Mouse (Mus musculus): ENCODE measurements around the gene AC134908.4. TPM values are rescaled to one million over a fixed set of nuclear protein-coding genes. Genes with fewer than 3 reads are reported as not detected.
A peak's percentile ranks its signal among the peaks of the same experiment; 100 is the strongest.

The AC134908.4 gene
- polyA plus RNA-seq, 1 experiment from 2014 or later: not detected

DNA sequence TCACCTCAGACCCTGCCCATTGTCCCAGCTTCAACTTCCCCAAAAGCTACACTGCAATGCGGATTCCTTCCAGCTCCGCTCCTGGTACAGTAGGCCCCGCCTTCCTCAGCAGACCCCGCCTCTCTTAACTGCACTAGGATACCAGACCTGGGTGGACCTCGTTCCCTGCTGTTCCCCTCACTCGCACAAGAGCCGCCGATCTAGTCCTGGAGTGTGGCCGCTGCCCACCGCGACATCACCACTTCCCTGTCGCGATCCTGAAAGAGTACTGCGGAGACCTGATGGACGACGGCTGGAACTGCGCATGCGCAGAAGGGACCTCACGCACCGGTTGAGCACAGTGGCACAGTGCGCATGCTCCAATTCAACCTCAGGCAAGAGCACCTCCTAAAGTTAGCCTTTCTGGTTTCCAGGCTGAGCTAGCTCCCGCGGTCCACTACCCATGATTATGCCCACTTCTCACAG lies 10.1 kb downstream of the AC134908.4 start, which contains the start of gene Haghl:
TSS of gene Haghl (minus strand) at position 393 of the 465 bp plus-strand sequence.
- Histone ChIP-seq H3K4me3 (ENCODE audit: low read length) (peak within 1 kb of the TSS; percentile 79), H3K27me3 (replicated peaks; ENCODE audit: control insufficient read depth, insufficient read depth, low read length) (no peaks in the 10 kb centered on the region), H3K9ac (ENCODE audit: low read depth, low read length) (peak within 1 kb of the TSS; percentile 81), H3K9me3 (ENCODE audit: control insufficient read depth, low read length) (no peaks in the 10 kb centered on the region), H3K4me1 (ENCODE audit: control insufficient read depth, insufficient read depth, low read length) (peaks cover 18% of the 10 kb centered on the region), H3K4me2 (ENCODE audit: low read depth, low read length) (peak within 1 kb of the TSS; percentile 90), H3K27ac (ENCODE audit: low read length) (peak within 1 kb of the TSS; percentile 88), H3K36me3 (ENCODE audit: control insufficient read depth, insufficient read depth, low read length) (peaks cover 21% of the 10 kb centered on the region)
- ATAC-seq: peak; percentile 86
- whole genome bisulfite sequencing: under 1% methylated on average over 23 of the region's 23 CpGs

DNA sequence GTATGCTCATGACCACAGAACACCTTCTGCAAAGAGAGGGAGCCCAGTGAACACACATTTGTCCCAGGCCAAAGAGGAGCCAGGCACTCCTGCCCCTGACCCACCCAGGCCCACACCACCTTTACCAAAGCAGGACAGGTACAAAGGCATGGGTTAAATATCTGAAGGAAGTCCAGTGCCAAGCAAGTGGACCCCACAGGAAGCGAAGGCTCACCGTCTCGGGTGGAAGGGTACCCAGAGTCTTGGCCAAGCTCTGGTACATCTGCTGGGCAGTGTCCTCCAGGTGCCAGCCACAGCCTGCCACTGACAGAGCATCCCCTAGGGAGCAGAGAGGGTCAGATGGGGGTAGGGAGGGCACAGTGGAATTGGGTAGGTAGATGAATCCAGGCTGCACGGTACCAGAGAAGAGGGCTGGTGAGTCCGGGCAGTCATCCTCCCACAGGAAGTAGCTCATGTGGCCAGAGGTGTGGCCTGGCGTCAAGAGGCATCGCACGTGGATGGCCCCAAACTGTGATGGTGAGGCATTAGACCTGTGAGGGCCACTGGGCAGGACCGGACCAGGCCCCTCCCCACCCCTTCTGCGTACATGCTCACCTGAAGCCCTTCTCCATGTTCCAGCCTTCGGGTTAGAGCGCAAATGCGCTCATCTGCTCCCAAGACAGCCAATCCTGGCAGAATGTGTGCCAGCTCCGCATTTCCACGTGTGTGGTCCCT lies 11.4 kb downstream of the AC134908.4 start:
- Histone ChIP-seq H3K27ac (ENCODE audit: low read length) (no peak overlapping the region), H3K36me3 (ENCODE audit: control insufficient read depth, insufficient read depth, low read length) (peaks cover 14% of the 10 kb centered on the region), H3K4me1 (ENCODE audit: control insufficient read depth, insufficient read depth, low read length) (peaks cover 18% of the 10 kb centered on the region), H3K4me2 (ENCODE audit: low read depth, low read length) (peak overlapping the region; percentile 90), H3K9me3 (ENCODE audit: control insufficient read depth, low read length) (no peaks in the 10 kb centered on the region), H3K9ac (ENCODE audit: low read depth, low read length) (peak overlapping the region; percentile 81), H3K4me3 (ENCODE audit: low read length) (peak overlapping the region; percentile 79), H3K27me3 (replicated peaks; ENCODE audit: control insufficient read depth, insufficient read depth, low read length) (no peaks in the 10 kb centered on the region)
- 77% methylated on average over 15 of the region's 15 CpGs for WGBS
- no peak for ATAC-seq

DNA sequence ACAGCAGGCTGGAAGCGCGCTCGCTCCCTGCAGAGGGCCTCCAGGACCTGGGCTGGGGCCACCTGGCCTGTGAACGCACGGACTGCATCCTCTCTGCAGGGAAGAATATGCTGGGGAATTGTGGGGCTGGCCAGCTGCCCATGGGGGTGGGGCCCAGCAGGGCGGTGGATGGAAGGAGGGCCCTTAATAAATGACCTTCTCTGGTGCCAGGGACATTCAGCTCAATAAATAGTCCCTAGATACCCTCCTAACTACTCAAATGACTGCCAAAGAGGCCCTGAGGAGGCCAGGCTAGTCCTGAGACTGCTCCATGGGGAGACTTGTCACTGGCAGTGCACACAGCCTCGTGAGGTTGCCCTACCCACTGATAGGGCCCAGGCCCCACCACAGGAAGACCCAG lies 12.4 kb downstream of the AC134908.4 start:
- H3K9ac ChIP-seq (ENCODE audit: low read depth, low read length): no peak overlapping the region
- peaks cover 13% of the 10 kb centered on the region; the same call in 1 of the 2 replicates for H3K36me3 ChIP-seq (ENCODE audit: control insufficient read depth, insufficient read depth, low read length)
- H3K9me3 ChIP-seq (ENCODE audit: control insufficient read depth, low read length): no peaks in the 10 kb centered on the region
- H3K27ac ChIP-seq (ENCODE audit: low read length): no peak overlapping the region
- 62% methylated on average over 7 of the region's 7 CpGs for WGBS
- no peaks in the 10 kb centered on the region for H3K27me3 ChIP-seq (replicated peaks; ENCODE audit: control insufficient read depth, insufficient read depth, low read length)
- no peak overlapping the region for H3K4me2 ChIP-seq (ENCODE audit: low read depth, low read length)
- H3K4me1 ChIP-seq (ENCODE audit: control insufficient read depth, insufficient read depth, low read length): peaks cover 18% of the 10 kb centered on the region
- H3K4me3 ChIP-seq (ENCODE audit: low read length): no peak overlapping the region
- no peak for ATAC-seq

DNA sequence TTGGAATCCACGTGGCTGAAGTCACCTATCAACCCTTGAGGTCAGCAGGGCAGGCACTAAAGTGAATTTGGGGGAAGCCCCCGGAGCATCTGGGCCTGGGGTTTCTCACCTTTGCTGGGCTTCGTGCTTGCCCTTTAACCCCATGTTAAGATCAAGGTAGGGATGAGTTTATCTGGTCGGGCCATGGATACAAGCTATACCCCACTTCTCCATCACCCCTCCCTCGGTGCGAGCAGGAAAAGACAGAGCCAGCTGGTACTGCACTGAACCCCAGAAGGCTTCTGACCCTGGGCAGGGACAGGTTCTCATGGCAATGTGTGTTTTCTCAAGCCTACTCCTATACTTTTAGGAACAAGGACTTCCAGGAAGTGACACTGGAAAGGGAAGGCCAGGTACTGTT lies 14.1 kb downstream of the AC134908.4 start:
- no peaks in the 10 kb centered on the region for H3K9me3 ChIP-seq (ENCODE audit: control insufficient read depth, low read length)
- 75% methylated on average over 6 of the region's 6 CpGs for WGBS
- H3K27ac ChIP-seq (ENCODE audit: low read length): no peak overlapping the region
- no peaks in the 10 kb centered on the region for H3K27me3 ChIP-seq (replicated peaks; ENCODE audit: control insufficient read depth, insufficient read depth, low read length)
- H3K36me3 ChIP-seq (ENCODE audit: control insufficient read depth, insufficient read depth, low read length): peaks cover 13% of the 10 kb centered on the region; the same call in 1 of the 2 replicates
- peaks cover 18% of the 10 kb centered on the region for H3K4me1 ChIP-seq (ENCODE audit: control insufficient read depth, insufficient read depth, low read length)
- no peak overlapping the region for H3K9ac ChIP-seq (ENCODE audit: low read depth, low read length)
- H3K4me3 ChIP-seq (ENCODE audit: low read length): no peak overlapping the region
- H3K4me2 ChIP-seq (ENCODE audit: low read depth, low read length): no peak overlapping the region
- ATAC-seq: no peak

DNA sequence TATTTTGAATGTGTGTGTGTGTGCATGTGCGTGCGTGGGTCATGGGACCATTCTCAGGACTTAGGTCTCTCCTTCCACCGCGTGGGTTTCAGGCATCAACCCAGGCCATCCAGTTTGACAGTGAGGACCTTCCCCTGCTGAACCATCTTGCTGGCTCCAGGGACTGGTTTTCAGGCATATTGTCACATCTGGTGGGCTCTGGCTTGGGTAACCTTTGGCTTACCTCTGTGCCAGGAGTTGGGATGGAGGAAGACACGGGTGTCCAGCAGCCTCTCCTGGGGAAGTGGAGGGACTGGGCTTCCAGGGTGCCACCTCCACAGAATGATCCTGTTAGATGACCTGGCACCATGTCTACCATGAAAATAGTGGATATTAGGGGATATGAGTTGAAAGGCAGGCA lies 17.5 kb downstream of the AC134908.4 start:
- Histone ChIP-seq H3K36me3 (ENCODE audit: control insufficient read depth, insufficient read depth, low read length) (peaks cover 11% of the 10 kb centered on the region; the same call in 1 of the 2 replicates), H3K4me3 (ENCODE audit: low read length) (no peak overlapping the region), H3K4me1 (ENCODE audit: control insufficient read depth, insufficient read depth, low read length) (peaks cover 8% of the 10 kb centered on the region), H3K27me3 (replicated peaks; ENCODE audit: control insufficient read depth, insufficient read depth, low read length) (no peaks in the 10 kb centered on the region), H3K4me2 (ENCODE audit: low read depth, low read length) (no peak overlapping the region), H3K9ac (ENCODE audit: low read depth, low read length) (no peak overlapping the region), H3K27ac (ENCODE audit: low read length) (no peak overlapping the region), H3K9me3 (ENCODE audit: control insufficient read depth, low read length) (no peaks in the 10 kb centered on the region)
- no peak for ATAC-seq
- 97% methylated on average over 5 of the region's 5 CpGs for WGBS

DNA sequence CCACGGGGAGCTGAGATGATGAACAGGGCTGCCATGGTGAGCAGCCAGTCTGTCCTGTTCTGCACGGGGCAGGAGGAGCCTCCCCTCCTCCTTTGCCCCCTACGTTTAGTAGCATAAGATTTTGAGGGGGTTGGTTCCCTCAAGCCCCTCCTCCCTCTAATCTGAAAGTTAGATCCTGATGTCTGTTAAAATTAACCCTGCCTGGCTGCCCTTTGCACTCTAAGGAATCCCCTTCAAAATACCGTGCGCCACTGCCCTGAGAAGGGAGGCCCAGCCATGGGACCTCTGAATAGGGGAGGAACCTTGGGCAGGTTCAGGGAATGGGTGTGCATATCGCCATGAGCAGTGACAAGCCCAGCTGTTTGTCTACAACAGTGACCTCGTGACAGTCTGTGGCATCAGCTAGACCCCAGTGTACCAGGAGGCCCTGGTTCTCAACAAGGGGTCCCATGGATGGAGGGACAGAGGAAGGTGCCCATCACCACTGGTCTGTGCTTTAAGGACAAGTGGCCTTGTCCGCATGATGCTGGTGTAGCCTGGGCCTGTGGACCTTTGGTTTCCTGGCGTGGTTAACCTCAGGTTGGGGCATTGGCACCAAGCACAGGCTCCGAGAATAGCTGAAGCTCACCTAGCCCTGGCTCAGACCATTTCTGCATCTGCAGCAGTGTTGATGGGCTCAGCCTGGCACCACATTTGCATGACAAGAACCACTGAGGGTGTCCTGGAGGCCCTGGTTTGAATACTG lies 20.0 kb downstream of the AC134908.4 start:
- Histone ChIP-seq H3K9ac (ENCODE audit: low read depth, low read length) (no peak overlapping the region), H3K27me3 (replicated peaks; ENCODE audit: control insufficient read depth, insufficient read depth, low read length) (no peaks in the 10 kb centered on the region), H3K36me3 (ENCODE audit: control insufficient read depth, insufficient read depth, low read length) (no peaks in the 10 kb centered on the region), H3K4me3 (ENCODE audit: low read length) (no peak overlapping the region), H3K4me1 (ENCODE audit: control insufficient read depth, insufficient read depth, low read length) (peaks cover 7% of the 10 kb centered on the region), H3K4me2 (ENCODE audit: low read depth, low read length) (no peak overlapping the region), H3K9me3 (ENCODE audit: control insufficient read depth, low read length) (no peaks in the 10 kb centered on the region), H3K27ac (ENCODE audit: low read length) (no peak overlapping the region)
- no peak for ATAC-seq
- 80% methylated on average over 10 of the region's 10 CpGs for WGBS

DNA sequence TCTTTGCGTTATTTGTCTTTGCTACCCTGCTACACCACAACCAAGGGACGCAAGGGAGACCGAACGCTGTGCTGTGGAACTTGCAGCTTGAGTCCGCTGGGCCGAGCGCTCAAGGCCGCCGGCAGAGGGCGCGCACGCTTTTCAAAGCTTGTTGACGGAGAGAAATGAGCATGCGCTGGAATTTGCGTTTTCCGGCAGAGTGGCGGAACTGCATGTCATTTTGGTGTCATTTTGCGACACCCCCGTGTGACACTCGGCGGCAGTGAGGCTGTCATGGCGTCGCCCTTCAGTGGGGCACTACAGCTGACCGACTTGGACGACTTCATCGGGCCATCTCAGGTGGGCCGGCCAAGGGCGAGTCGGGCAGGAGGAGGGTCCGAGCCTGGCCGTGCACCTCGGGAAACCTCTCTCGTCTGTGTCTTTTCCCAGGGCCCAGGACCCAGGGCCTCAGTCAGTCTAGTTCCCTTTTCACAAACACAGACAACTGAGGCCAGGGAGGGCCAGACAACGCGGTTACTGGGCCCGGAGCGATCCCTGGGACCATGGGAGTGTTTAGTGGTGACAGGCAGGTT lies 21.8 kb downstream of the AC134908.4 start, which contains the start of gene Narfl:
TSS of gene Narfl (plus strand) at position 228 of the 572 bp plus-strand sequence.
- under 1% methylated on average over 37 of the region's 37 CpGs for WGBS
- H3K4me3 ChIP-seq (ENCODE audit: low read length): peak within 1 kb of the TSS; percentile 85
- H3K9me3 ChIP-seq (ENCODE audit: control insufficient read depth, low read length): no peaks in the 10 kb centered on the region
- peaks cover 7% of the 10 kb centered on the region for H3K4me1 ChIP-seq (ENCODE audit: control insufficient read depth, insufficient read depth, low read length)
- H3K9ac ChIP-seq (ENCODE audit: low read depth, low read length): peak within 1 kb of the TSS; percentile 95
- no peak within 1 kb of the TSS for H3K27ac ChIP-seq (ENCODE audit: low read length)
- no peaks in the 10 kb centered on the region for H3K36me3 ChIP-seq (ENCODE audit: control insufficient read depth, insufficient read depth, low read length)
- H3K4me2 ChIP-seq (ENCODE audit: low read depth, low read length): peak within 1 kb of the TSS; percentile 81
- H3K27me3 ChIP-seq (replicated peaks; ENCODE audit: control insufficient read depth, insufficient read depth, low read length): no peaks in the 10 kb centered on the region
- ATAC-seq: peak; percentile 89

DNA sequence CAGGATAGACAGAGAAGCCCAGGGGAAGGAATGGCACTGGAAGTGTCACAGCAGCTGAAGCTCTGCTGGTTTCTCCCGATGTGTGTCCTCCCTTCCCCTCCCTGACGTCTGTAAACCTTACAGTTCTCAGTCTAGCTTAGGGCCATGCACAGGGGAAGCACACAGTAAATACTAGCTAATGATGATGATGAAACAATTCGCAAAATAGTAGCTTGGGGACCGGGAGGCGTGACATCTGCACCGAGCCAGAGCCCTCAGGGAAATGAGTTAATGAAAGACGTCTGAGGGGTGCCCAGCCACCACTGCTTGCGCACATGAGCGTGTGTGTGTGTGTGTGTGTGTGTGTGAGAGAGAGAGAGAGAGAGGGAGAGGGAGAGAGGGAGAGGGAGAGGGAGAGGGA lies 26.1 kb downstream of the AC134908.4 start:
- H3K36me3 ChIP-seq (ENCODE audit: control insufficient read depth, insufficient read depth, low read length): no peaks in the 10 kb centered on the region
- H3K9ac ChIP-seq (ENCODE audit: low read depth, low read length): no peak overlapping the region
- no peak overlapping the region for H3K4me3 ChIP-seq (ENCODE audit: low read length)
- no peak overlapping the region for H3K4me2 ChIP-seq (ENCODE audit: low read depth, low read length)
- no peak for ATAC-seq
- peaks cover 3% of the 10 kb centered on the region for H3K4me1 ChIP-seq (ENCODE audit: control insufficient read depth, insufficient read depth, low read length)
- H3K27ac ChIP-seq (ENCODE audit: low read length): no peak overlapping the region
- 53% methylated on average over 9 of the region's 9 CpGs for WGBS
- H3K27me3 ChIP-seq (replicated peaks; ENCODE audit: control insufficient read depth, insufficient read depth, low read length): no peaks in the 10 kb centered on the region
- H3K9me3 ChIP-seq (ENCODE audit: control insufficient read depth, low read length): no peaks in the 10 kb centered on the region

DNA sequence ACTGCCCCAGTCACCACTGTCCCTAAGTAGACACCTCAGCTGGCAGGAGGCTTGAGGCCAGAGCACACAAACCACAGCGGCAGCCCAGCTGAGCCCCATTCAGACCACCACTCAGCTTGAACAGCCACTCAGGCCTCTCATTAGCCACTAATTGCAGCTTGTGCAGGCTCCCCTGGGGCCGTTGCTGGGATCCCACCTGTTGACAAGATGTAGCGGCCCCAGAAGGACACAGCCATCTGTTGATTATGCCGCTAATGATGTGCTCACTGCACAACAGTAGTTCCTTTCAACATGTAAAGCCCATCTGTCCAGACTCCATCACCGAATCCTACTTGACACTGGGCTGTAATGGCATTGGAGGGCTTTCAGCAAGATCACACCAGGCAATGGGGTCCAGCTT lies 29.6 kb downstream of the AC134908.4 start:
- H3K36me3 ChIP-seq (ENCODE audit: control insufficient read depth, insufficient read depth, low read length): no peaks in the 10 kb centered on the region
- no peak overlapping the region for H3K27ac ChIP-seq (ENCODE audit: low read length)
- no peaks in the 10 kb centered on the region for H3K4me1 ChIP-seq (ENCODE audit: control insufficient read depth, insufficient read depth, low read length)
- H3K9ac ChIP-seq (ENCODE audit: low read depth, low read length): no peak overlapping the region
- WGBS: 60% methylated on average over 5 of the region's 5 CpGs
- H3K27me3 ChIP-seq (replicated peaks; ENCODE audit: control insufficient read depth, insufficient read depth, low read length): no peaks in the 10 kb centered on the region
- H3K4me2 ChIP-seq (ENCODE audit: low read depth, low read length): no peak overlapping the region
- no peak for ATAC-seq
- H3K4me3 ChIP-seq (ENCODE audit: low read length): no peak overlapping the region
- no peaks in the 10 kb centered on the region for H3K9me3 ChIP-seq (ENCODE audit: control insufficient read depth, low read length)
